Comparison of ENCODE assay signal across 12 mouse cellular contexts in genomic region chr14:43923459-43923858, GRCm38 (mm10). TPM values are rescaled to one million over a fixed set of nuclear protein-coding genes. Genes with fewer than 3 reads are reported as not detected.
DNase-seq lines count a peak whose midpoint lies in the region; ATAC-seq lines count a peak whose summit lies in the region.
"Not testable (repeated sequence)": the region's sequence is repeated elsewhere in the genome, so short reads cannot be mapped to it uniquely, and the experiment has no call there.
"Had no signal": no experiment of that assay in that cellular context is flagged by ENCODE, and none has a peak within 500 bp of the region (broad histone marks: within the 10 kb centered on the region; RNA-seq: fewer than 3 reads in every experiment).

Ear10 (minus strand) TSS chr14:43923559.

- H3K4me2 ChIP-seq in liver, embryonic 13.5 days; midbrain, embryonic 11.5 days: not testable (repeated sequence)

- not testable (repeated sequence) for H3K9ac ChIP-seq in liver, embryonic 13.5 days; midbrain, embryonic 11.5 days (ENCODE audit: low read length)

- ATAC-seq in liver, embryonic 13.5 days (ENCODE audit: low read depth); midbrain, embryonic 11.5 days (ENCODE audit: low FRiP score): not testable (repeated sequence)

- DNase-seq in fat pad, adult 2 months (ENCODE audit: extremely low read depth, low read depth, low spot score): peak; percentile 8
- not testable (repeated sequence) for DNase-seq in forebrain, embryonic 10.5 days (ENCODE audit: extremely low spot score, low spot score); liver, embryonic 13.5 days
- DNase-seq in gonadal fat pad, adult 2 months (ENCODE audit: low read depth): peak; percentile 13
- DNase-seq in midbrain, embryonic 11.5 days (ENCODE audit: low spot score, missing footprints): peak; percentile 17

- H3K4me1 ChIP-seq in forebrain, embryonic 10.5 days; midbrain, embryonic 11.5 days (ENCODE audit: control insufficient read depth, insufficient read depth, low read length): not testable (repeated sequence)
- peaks cover 18% of the 10 kb centered on the region; the same call in 1 of the 2 replicates for H3K4me1 ChIP-seq in liver, embryonic 13.5 days (replicated peaks)

- 0 out of 2 replicates have a peak within 1 kb of the TSS, but pooled peaks have one; percentile 92 for H3K27ac ChIP-seq in forebrain, embryonic 10.5 days
- 0 out of 2 replicates have a peak within 1 kb of the TSS, but pooled peaks have one; percentile 13 for H3K27ac ChIP-seq in liver, embryonic 13.5 days
- not testable (repeated sequence) for H3K27ac ChIP-seq in midbrain, embryonic 11.5 days (ENCODE audit: low read depth, low read length)

- not testable (repeated sequence) for H3K4me3 ChIP-seq in forebrain, embryonic 10.5 days; liver, embryonic 13.5 days (replicated peaks); midbrain, embryonic 11.5 days (ENCODE audit: low read depth, low read length)

- not testable (repeated sequence) for H3K9me3 ChIP-seq in forebrain, embryonic 10.5 days; liver, embryonic 13.5 days (replicated peaks); midbrain, embryonic 11.5 days (ENCODE audit: control insufficient read depth, low read length)

- H3K27me3 ChIP-seq in forebrain, embryonic 10.5 days (ENCODE audit: poor library complexity, severe bottlenecking); liver, embryonic 13.5 days; midbrain, embryonic 11.5 days (ENCODE audit: control insufficient read depth, insufficient read depth, low read length): not testable (repeated sequence)

- H3K36me3 ChIP-seq in forebrain, embryonic 10.5 days (replicated peaks); liver, embryonic 13.5 days; midbrain, embryonic 11.5 days (ENCODE audit: control insufficient read depth, insufficient read depth, low read length): not testable (repeated sequence)

- WGBS in forebrain, embryonic 10.5 days: 90% methylated on average over 3 of the region's 3 CpGs
- WGBS in liver, embryonic 13.5 days (ENCODE audit: insufficient replicate concordance): 67% methylated on average over 3 of the region's 3 CpGs
- 88% methylated on average over 3 of the region's 3 CpGs for WGBS in midbrain, embryonic 11.5 days

RNA-seq across cellular contexts. Expression of gene Ear10, which starts in this region (rescaled TPM):
- not detected in 2 replicates for polyA plus RNA-seq in forebrain, embryonic 10.5 days (2016; fragmentation: Nextera tagmentation; extraction: Ambion mirVana)
- polyA plus RNA-seq in gonadal fat pad, adult 2 months (2012; rRNA removed): not detected in 2 replicates
- polyA plus RNA-seq in liver, embryonic 13.5 days (2015; fragmentation: Nextera tagmentation; extraction: Ambion mirVana): not detected in 2 replicates
- not detected in 2 replicates for polyA plus RNA-seq in midbrain, embryonic 11.5 days (2014; fragmentation: Nextera tagmentation; extraction: Ambion mirVana)
- polyA plus RNA-seq: activated CD4-positive, CD25-positive, alpha-beta regulatory T cell, adult 4 months; adrenal gland, adult 2 months; brain, embryonic 14.5 days; C2C12; CD4-positive, CD25-positive, alpha-beta regulatory T cell, adult 4 months; G1E; Patski had no signal

Comparison
In these comparisons a context has a peak if more than half of its experiments do, and no peak if none do; other contexts are left out.
1. Peak in DNase-seq in gonadal fat pad, adult 2 months; RNA of the gene not detected or under 1 TPM.
2. Peak in DNase-seq in midbrain, embryonic 11.5 days; RNA of the gene not detected or under 1 TPM.